Comparison of ENCODE assay signal across 17 mouse cellular contexts in the genomic region with DNA sequence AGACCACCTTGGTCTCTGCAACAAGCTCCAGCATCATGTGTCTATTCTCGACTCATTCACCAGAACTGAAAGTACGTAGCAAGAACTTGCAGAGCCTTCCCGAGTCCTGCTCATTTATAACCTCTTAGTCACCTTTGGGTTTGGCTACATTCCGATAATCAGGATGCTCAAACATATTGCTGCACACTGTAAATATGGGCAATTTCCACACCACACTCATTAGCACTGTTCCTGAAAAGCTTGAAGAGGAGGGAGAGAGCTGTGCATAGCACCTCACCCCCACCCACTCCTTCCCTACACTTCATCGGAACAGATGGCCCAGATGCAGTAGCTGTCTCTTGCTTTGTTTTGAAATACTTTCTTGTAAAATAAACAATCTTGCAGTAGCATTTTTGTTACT.
DNase-seq lines count a peak whose midpoint lies in the region; ATAC-seq and TF ChIP-seq lines count a peak whose summit lies in the region.
"Had no signal": no experiment of that assay in that cellular context is flagged by ENCODE, and none has a peak within 500 bp of the region (broad histone marks: within the 10 kb centered on the region; RNA-seq: fewer than 3 reads in every experiment).

No protein-coding gene starts in this region.

- TF ChIP-seq EP300 in lung, postnatal 0 days (IDR thresholded peaks at IDR 0.05): no peak

- no peak for DNase-seq in forebrain, embryonic 11.5 days (ENCODE audit: low spot score)
- DNase-seq in lung, postnatal 0 days (ENCODE audit: low spot score): peak; percentile 4
- DNase-seq in lung, postnatal 25 days (ENCODE audit: low spot score): no peak
- DNase-seq in layer of hippocampus, adult 9-11 months: peak; percentile 66
- DNase-seq in right cerebral cortex, postnatal 36 days (ENCODE audit: low spot score in 2 of 2): peak; percentile 53 to 66
- no peak for DNase-seq in thymus, postnatal 10 days (ENCODE audit: low spot score in 2 of 2)
- DNase-seq: adrenal gland, postnatal 10 days; cerebellum, adult 18-20 months; gastrocnemius, postnatal 10 days; heart, adult 18-20 months; kidney, adult 2 months; kidney, postnatal 36 days; lung, postnatal 14 days had no signal

- H3K9ac ChIP-seq in forebrain, embryonic 16.5 days (replicated peaks; ENCODE audit: low read depth, low read length): no peak overlapping the region
- no peak overlapping the region for H3K9ac ChIP-seq in forebrain, embryonic 11.5 days (ENCODE audit: low read length)
- H3K9ac ChIP-seq in lung, postnatal 0 days (replicated peaks; ENCODE audit: low read depth): no peak overlapping the region
- H3K9ac ChIP-seq in kidney, embryonic 15.5 days: no peak overlapping the region
- H3K9ac ChIP-seq: heart, embryonic 15.5 days; limb, embryonic 15.5 days had no signal

- no peak overlapping the region for H3K27ac ChIP-seq in forebrain, embryonic 16.5 days (ENCODE audit: low read length)
- H3K27ac ChIP-seq in forebrain, embryonic 11.5 days (ENCODE audit: low read depth, low read length): no peak overlapping the region
- no peak overlapping the region for H3K27ac ChIP-seq in lung, postnatal 0 days (ENCODE audit: low read length)
- H3K27ac ChIP-seq in kidney, embryonic 15.5 days: no peak overlapping the region
- H3K27ac ChIP-seq: heart, embryonic 15.5 days; limb, embryonic 15.5 days had no signal

- WGBS in forebrain, embryonic 16.5 days: 84% methylated on average over 5 of the region's 5 CpGs
- whole genome bisulfite sequencing in forebrain, embryonic 11.5 days: 85% methylated on average over 5 of the region's 5 CpGs
- 69% methylated on average over 5 of the region's 5 CpGs for WGBS in lung, postnatal 0 days
- WGBS in kidney, embryonic 15.5 days: 86% methylated on average over 5 of the region's 5 CpGs

- no peaks in the 10 kb centered on the region for H3K36me3 ChIP-seq in forebrain, embryonic 16.5 days (ENCODE audit: control insufficient read depth, insufficient read depth)
- H3K36me3 ChIP-seq in forebrain, embryonic 11.5 days (ENCODE audit: control insufficient read depth, insufficient read depth, low read length): no peaks in the 10 kb centered on the region
- no peaks in the 10 kb centered on the region for H3K36me3 ChIP-seq in lung, postnatal 0 days (ENCODE audit: insufficient read depth, low read length)
- H3K36me3 ChIP-seq in kidney, embryonic 15.5 days: no peaks in the 10 kb centered on the region
- H3K36me3 ChIP-seq: heart, embryonic 15.5 days; limb, embryonic 15.5 days had no signal

- no peaks in the 10 kb centered on the region for H3K27me3 ChIP-seq in forebrain, embryonic 16.5 days (replicated peaks; ENCODE audit: control insufficient read depth, insufficient read depth, low read length)
- H3K27me3 ChIP-seq in forebrain, embryonic 11.5 days (ENCODE audit: control insufficient read depth, insufficient read depth, low read length): no peaks in the 10 kb centered on the region
- H3K27me3 ChIP-seq in lung, postnatal 0 days (replicated peaks; ENCODE audit: insufficient read depth, low read length): no peaks in the 10 kb centered on the region
- H3K27me3 ChIP-seq in kidney, embryonic 15.5 days: no peaks in the 10 kb centered on the region
- H3K27me3 ChIP-seq: heart, embryonic 15.5 days had no signal

- no peak overlapping the region for H3K4me3 ChIP-seq in forebrain, embryonic 16.5 days (replicated peaks; ENCODE audit: low read length)
- H3K4me3 ChIP-seq in forebrain, embryonic 11.5 days (ENCODE audit: low read depth, low read length): no peak overlapping the region
- H3K4me3 ChIP-seq in lung, postnatal 0 days (ENCODE audit: low read depth, low read length): no peak overlapping the region
- H3K4me3 ChIP-seq in kidney, embryonic 15.5 days (replicated peaks): no peak overlapping the region
- H3K4me3 ChIP-seq: heart, embryonic 15.5 days; limb, embryonic 15.5 days had no signal

- H3K4me2 ChIP-seq in forebrain, embryonic 16.5 days (ENCODE audit: low read length): no peak overlapping the region
- no peak overlapping the region for H3K4me2 ChIP-seq in forebrain, embryonic 11.5 days (ENCODE audit: low read depth, low read length, severe bottlenecking)
- no peak overlapping the region for H3K4me2 ChIP-seq in lung, postnatal 0 days (replicated peaks; ENCODE audit: low read depth, low read length)
- H3K4me2 ChIP-seq in kidney, embryonic 15.5 days: no peak overlapping the region
- H3K4me2 ChIP-seq: heart, embryonic 15.5 days; limb, embryonic 15.5 days had no signal

- peak; percentile 69 for ATAC-seq in forebrain, embryonic 16.5 days
- ATAC-seq in forebrain, embryonic 11.5 days (replicated peaks; ENCODE audit: low FRiP score): no peak
- no peak for ATAC-seq in lung, postnatal 0 days
- ATAC-seq in kidney, embryonic 15.5 days (replicated peaks; ENCODE audit: low FRiP score): no peak

- H3K4me1 ChIP-seq in forebrain, embryonic 16.5 days (replicated peaks; ENCODE audit: control insufficient read depth, insufficient read depth, low read length): 0 out of 2 replicates have a peak, but pooled peaks cover 3% of the 10 kb centered on the region
- no peaks in the 10 kb centered on the region for H3K4me1 ChIP-seq in forebrain, embryonic 11.5 days (replicated peaks; ENCODE audit: control insufficient read depth, insufficient read depth, low read length)
- no peaks in the 10 kb centered on the region for H3K4me1 ChIP-seq in lung, postnatal 0 days (ENCODE audit: insufficient read depth, low read depth, low read length)
- H3K4me1 ChIP-seq in kidney, embryonic 15.5 days: no peaks in the 10 kb centered on the region
- H3K4me1 ChIP-seq: heart, embryonic 15.5 days; limb, embryonic 15.5 days had no signal

- no peak for TF ChIP-seq CTCF in lung, postnatal 0 days (IDR thresholded peaks at IDR 0.05)

- no peaks in the 10 kb centered on the region for H3K9me3 ChIP-seq in forebrain, embryonic 16.5 days (ENCODE audit: control insufficient read depth, low read length)
- H3K9me3 ChIP-seq in forebrain, embryonic 11.5 days (ENCODE audit: control insufficient read depth, low read length): no peaks in the 10 kb centered on the region
- no peaks in the 10 kb centered on the region for H3K9me3 ChIP-seq in lung, postnatal 0 days (ENCODE audit: low read length)
- no peaks in the 10 kb centered on the region for H3K9me3 ChIP-seq in kidney, embryonic 15.5 days (replicated peaks)
- H3K9me3 ChIP-seq: heart, embryonic 15.5 days; limb, embryonic 15.5 days had no signal

Comparison
In these comparisons a context has a peak if more than half of its experiments do, and no peak if none do; other contexts are left out.
1. DNase-seq: peak in lung, postnatal 0 days (single experiment), layer of hippocampus, adult 9-11 months (single experiment) and right cerebral cortex, postnatal 36 days (2 of 2); none in forebrain, embryonic 11.5 days (single experiment), lung, postnatal 25 days (single experiment) and thymus, postnatal 10 days (0 of 2).